Mouse (Mus musculus) testis, adult 2 months (tissue): ENCODE data around the gene Raet1d. TPM values are rescaled to one million over a fixed set of nuclear protein-coding genes. Genes with fewer than 3 reads are reported as not detected.
"Not testable (repeated sequence)": the region's sequence is repeated elsewhere in the genome, so short reads cannot be mapped to it uniquely, and the experiment has no call there.

ENCODE experiments used
- H3K27ac ChIP-seq: fragments of 200-500 bp; 2 replicates; pipeline ENCODE4 v1.5.1; 2012; ENCODE audit warnings: low read depth, low read length; ENCODE audit not compliant: control insufficient read depth, insufficient read depth
- H3K27me3 ChIP-seq: fragments of 200-500 bp; 2 replicates; pipeline ENCODE4 v1.6.1; 2012; ENCODE audit warnings: mild to moderate bottlenecking, low read length, moderate library complexity; ENCODE audit not compliant: control insufficient read depth, insufficient read depth
- H3K36me3 ChIP-seq: fragments of 200-500 bp; 2 replicates; pipeline ENCODE4 v1.6.1; 2012; ENCODE audit warnings: mild to moderate bottlenecking, low read length; ENCODE audit not compliant: control insufficient read depth, insufficient read depth
- H3K4me1 ChIP-seq: fragments of 200-500 bp; 2 replicates; pipeline ENCODE4 v1.6.1; 2012; ENCODE audit warnings: low read length; ENCODE audit not compliant: control insufficient read depth, insufficient read depth
- H3K4me3 ChIP-seq: fragments of 200-500 bp; 2 replicates; pipeline ENCODE4 v1.5.1; 2012; ENCODE audit warnings: low read depth, mild to moderate bottlenecking, low read length, moderate library complexity, mixed read lengths; ENCODE audit not compliant: control insufficient read depth
- CTCF ChIP-seq: fragments of 200-500 bp; IDR thresholded peaks from 2 replicates; pipeline ENCODE4 v1.5.1; 2012; ENCODE audit warnings: low read depth, mild to moderate bottlenecking, inconsistent platforms, low read length, moderate library complexity; ENCODE audit not compliant: control insufficient read depth, insufficient read depth, insufficient replicate concordance
- POLR2A ChIP-seq: fragments of 200-500 bp; IDR thresholded peaks from 2 replicates; pipeline ENCODE4 v1.6.1; 2012; ENCODE audit warnings: low read depth, mild to moderate bottlenecking, inconsistent platforms, low read length, moderate library complexity; ENCODE audit not compliant: control insufficient read depth
- polyA plus RNA-seq: library from polyadenylated mRNA; depleted of rRNA; stranded (reverse); fragments of >200 nt; gene quantifications from 2 replicates; pipeline ENCODE4 v1.2.3, GENCODE M21; 2012; rRNA removed

Gene Raet1d
- 0.20 and 0.21 TPM in 2 replicates for polyA plus RNA-seq

- H3K27ac ChIP-seq, H3K4me3 ChIP-seq: not testable (repeated sequence)
Observed at GRCm38 (mm10) chr10:22360252-22360651, at the start of gene Raet1d. Gene Raet1d (plus strand): TSS chr10:22360552.

GRCm38 (mm10) chr10:22322858-22323257 is 37.5 kb upstream of the Raet1d start:
- Histone ChIP-seq H3K36me3 (no peaks in the 10 kb centered on the region), H3K27me3 (no peaks in the 10 kb centered on the region), H3K27ac (no peak overlapping the region), H3K4me3 (no peak overlapping the region), H3K4me1 (no peaks in the 10 kb centered on the region)
- no peak for TF ChIP-seq CTCF
- no peak for TF ChIP-seq POLR2A

More at GRCm38 (mm10) chr10:22360252-22360651, at the start of gene Raet1d:
- H3K4me1 ChIP-seq, H3K27me3 ChIP-seq, H3K36me3 ChIP-seq: not testable (repeated sequence)

GRCm38 (mm10) chr10:22345721-22346120 is 14.6 kb upstream of the Raet1d start:
- not testable (repeated sequence) for H3K4me3 ChIP-seq, H3K4me1 ChIP-seq, H3K36me3 ChIP-seq, H3K27ac ChIP-seq, H3K27me3 ChIP-seq

- H3K4me3 ChIP-seq, H3K36me3 ChIP-seq, H3K4me1 ChIP-seq, H3K27ac ChIP-seq, H3K27me3 ChIP-seq: not testable (repeated sequence)
Observed at GRCm38 (mm10) chr10:22353548-22354195, 6.7 kb upstream of the Raet1d start.

- not testable (repeated sequence) for H3K27ac ChIP-seq, H3K4me3 ChIP-seq, H3K4me1 ChIP-seq, H3K36me3 ChIP-seq, H3K27me3 ChIP-seq
Observed at GRCm38 (mm10) chr10:22354196-22354574, 6.2 kb upstream of the Raet1d start.

GRCm38 (mm10) chr10:22357373-22357772 is 3.0 kb upstream of the Raet1d start:
- H3K4me1 ChIP-seq: not testable (repeated sequence)

GRCm38 (mm10) chr10:22360957-22361356 is 605 bp downstream of the Raet1d start:
- not testable (repeated sequence) for H3K27me3 ChIP-seq, H3K36me3 ChIP-seq, H3K27ac ChIP-seq, H3K4me3 ChIP-seq, H3K4me1 ChIP-seq

More at GRCm38 (mm10) chr10:22357373-22357772, 3.0 kb upstream of the Raet1d start:
- not testable (repeated sequence) for H3K27ac ChIP-seq, H3K27me3 ChIP-seq, H3K4me3 ChIP-seq, H3K36me3 ChIP-seq

- not testable (repeated sequence) for H3K4me3 ChIP-seq, H3K27ac ChIP-seq, H3K36me3 ChIP-seq, H3K4me1 ChIP-seq, H3K27me3 ChIP-seq
Observed at GRCm38 (mm10) chr10:22361415-22362352, 1.3 kb downstream of the Raet1d start.

GRCm38 (mm10) chr10:22362466-22362865 is 2.1 kb downstream of the Raet1d start:
- not testable (repeated sequence) for H3K4me3 ChIP-seq, H3K27ac ChIP-seq, H3K27me3 ChIP-seq, H3K36me3 ChIP-seq, H3K4me1 ChIP-seq

GRCm38 (mm10) chr10:22364915-22365314 is 4.6 kb downstream of the Raet1d start:
- not testable (repeated sequence) for H3K36me3 ChIP-seq, H3K27ac ChIP-seq, H3K4me3 ChIP-seq, H3K4me1 ChIP-seq, H3K27me3 ChIP-seq

- not testable (repeated sequence) for H3K36me3 ChIP-seq, H3K27ac ChIP-seq, H3K27me3 ChIP-seq, H3K4me3 ChIP-seq, H3K4me1 ChIP-seq
Observed at GRCm38 (mm10) chr10:22381226-22381625, 20.9 kb downstream of the Raet1d start.
